Mouse (Mus musculus) cerebellum, adult 9-10 months (tissue): Measurements from ENCODE around the gene Ceacam20.
"Not testable (repeated sequence)": the region's sequence is repeated elsewhere in the genome, so short reads cannot be mapped to it uniquely, and the experiment has no call there.

Source experiments
- DNase-seq: peaks from one replicate; pipeline ENCODE4 v3.0.0; 2022

Ceacam20 gene

GRCm38 (mm10) chr7:19964985-19965579 is at the start of gene Ceacam20:
Ceacam20 (plus strand) TSS chr7:19965412.
- DNase-seq: no peak

GRCm38 (mm10) chr7:19920166-19920505 is 45.1 kb upstream of the Ceacam20 start:
- no peak for DNase-seq

- DNase-seq: peak; percentile 70
These were observed 44.5 kb upstream of the Ceacam20 start, which contains the start of gene Pvr for GRCm38 (mm10) chr7:19920506-19921261. Pvr (minus strand) TSS chr7:19921160.

GRCm38 (mm10) chr7:19923354-19923753 is 41.9 kb upstream of the Ceacam20 start:
- no peak for DNase-seq

GRCm38 (mm10) chr7:19923797-19924196 is 41.4 kb upstream of the Ceacam20 start:
- no peak for DNase-seq

GRCm38 (mm10) chr7:19925376-19925775 is 39.8 kb upstream of the Ceacam20 start:
- DNase-seq: peak; percentile 53

- DNase-seq: no peak
These were observed 38.2 kb upstream of the Ceacam20 start for GRCm38 (mm10) chr7:19926849-19927480.

- DNase-seq: no peak
These were observed 36.7 kb upstream of the Ceacam20 start for GRCm38 (mm10) chr7:19928486-19928885.

GRCm38 (mm10) chr7:19930481-19930880 is 34.7 kb upstream of the Ceacam20 start:
- not testable (repeated sequence) for DNase-seq

- DNase-seq: no peak
These were observed 32.9 kb upstream of the Ceacam20 start for GRCm38 (mm10) chr7:19932133-19932876.

GRCm38 (mm10) chr7:19932877-19933809 is 32.1 kb upstream of the Ceacam20 start:
- peak; percentile 64 for DNase-seq

GRCm38 (mm10) chr7:19935171-19935751 is 30.0 kb upstream of the Ceacam20 start:
- no peak for DNase-seq

GRCm38 (mm10) chr7:19935961-19936360 is 29.3 kb upstream of the Ceacam20 start:
- DNase-seq: no peak

GRCm38 (mm10) chr7:19937229-19937821 is 27.9 kb upstream of the Ceacam20 start:
- no peak for DNase-seq

- DNase-seq: no peak
These were observed 25.5 kb upstream of the Ceacam20 start for GRCm38 (mm10) chr7:19939555-19940235.

GRCm38 (mm10) chr7:19940256-19940655 is 25.0 kb upstream of the Ceacam20 start:
- DNase-seq: no peak

GRCm38 (mm10) chr7:19944709-19945108 is 20.5 kb upstream of the Ceacam20 start:
- no peak for DNase-seq

- no peak for DNase-seq
These were observed 20.0 kb upstream of the Ceacam20 start for GRCm38 (mm10) chr7:19945201-19945600.

- no peak for DNase-seq
These were observed 19.2 kb upstream of the Ceacam20 start for GRCm38 (mm10) chr7:19945821-19946515.

- no peak for DNase-seq
These were observed 16.3 kb upstream of the Ceacam20 start for GRCm38 (mm10) chr7:19948956-19949355.
